Mouse (Mus musculus) cerebellum, postnatal 4 days (tissue): ENCODE measurements at regions not wholly inside any gene's neighbourhood (a gene's known extent, or its start where the extent isn't known, plus 50 kb on each side); places are given as distances from the start of the nearest gene placed in this dataset.
A peak's percentile ranks its signal among the peaks of the same experiment; 100 is the strongest.

Experiments
- DNase-seq, 2 experiments: peaks; one replicate each; pipeline ENCODE4 v3.0.0; 2022; ENCODE audit warnings: low spot score in 2 of 2, mixed read lengths in 1 of 2

GRCm38 (mm10) chr13:26080302-26080701 lies 689.7 kb downstream of the Hdgfl1 start:
- DNase-seq, result no peak

DNA sequence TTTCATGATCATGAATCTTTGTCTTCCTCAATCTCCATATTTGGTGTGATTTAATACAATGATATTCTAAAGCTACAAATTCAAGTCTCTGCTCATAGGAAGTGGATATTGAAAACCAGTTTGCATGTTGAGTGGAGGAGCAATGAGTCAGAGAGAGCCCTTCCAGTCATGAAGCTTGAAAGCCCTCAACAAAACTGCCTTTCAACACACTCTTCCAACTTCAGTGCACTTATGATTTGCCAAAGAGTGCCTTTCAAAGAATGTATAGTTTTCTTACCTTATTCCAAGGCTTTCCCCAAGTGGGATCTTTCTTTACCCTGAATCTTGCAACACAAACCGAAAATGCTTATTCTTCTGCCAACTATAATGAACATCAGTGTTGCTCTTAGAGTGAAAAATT lies 690.6 kb downstream of the Hdgfl1 start:
- DNase-seq, result no peak

GRCm38 (mm10) chr13:26061322-26061721 lies 708.6 kb downstream of the Hdgfl1 start:
- no peak for DNase-seq

DNA sequence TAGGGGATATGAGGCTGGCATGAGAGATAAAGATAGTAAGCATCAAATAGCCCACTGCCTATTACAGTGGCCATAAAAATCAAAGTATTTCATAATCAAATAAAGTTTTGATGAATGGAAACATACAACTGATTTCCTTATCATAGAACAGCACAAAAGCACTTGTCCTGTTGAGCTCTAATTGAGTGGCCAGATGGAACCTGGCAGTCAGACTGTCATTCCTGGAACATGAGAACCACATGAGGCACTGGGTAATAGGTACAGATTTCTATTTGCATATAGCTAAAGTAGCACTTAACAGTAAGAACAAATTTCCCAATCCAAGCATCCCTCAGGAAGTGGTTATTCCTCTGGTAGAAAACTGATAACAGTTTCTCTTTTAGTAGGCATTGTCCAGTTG lies 732.3 kb downstream of the Hdgfl1 start:
- DNase-seq, result no peak

DNA sequence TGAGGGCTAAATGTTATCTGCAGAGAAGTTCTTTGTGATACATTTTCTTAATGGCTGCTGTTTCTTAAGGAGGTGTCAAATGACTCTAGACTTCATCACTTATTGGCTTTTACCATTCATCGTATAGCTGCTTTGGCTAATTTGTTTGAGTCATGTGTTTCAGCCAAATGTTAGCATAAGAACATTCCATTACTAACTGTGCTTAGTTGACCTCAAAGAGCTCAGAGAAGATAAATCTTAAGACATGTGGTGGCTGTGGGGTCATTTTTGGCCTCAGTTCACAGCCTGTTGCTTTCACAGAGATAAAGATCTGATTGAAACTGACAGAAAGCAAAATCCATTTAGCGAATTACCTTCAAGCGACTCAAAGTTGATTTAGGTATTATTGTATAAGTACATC lies 743.6 kb downstream of the Hdgfl1 start:
- DNase-seq, result no peak

- no peak for DNase-seq
Observed at GRCm38 (mm10) chr13:26024696-26025095, 745.3 kb downstream of the Hdgfl1 start.

DNA sequence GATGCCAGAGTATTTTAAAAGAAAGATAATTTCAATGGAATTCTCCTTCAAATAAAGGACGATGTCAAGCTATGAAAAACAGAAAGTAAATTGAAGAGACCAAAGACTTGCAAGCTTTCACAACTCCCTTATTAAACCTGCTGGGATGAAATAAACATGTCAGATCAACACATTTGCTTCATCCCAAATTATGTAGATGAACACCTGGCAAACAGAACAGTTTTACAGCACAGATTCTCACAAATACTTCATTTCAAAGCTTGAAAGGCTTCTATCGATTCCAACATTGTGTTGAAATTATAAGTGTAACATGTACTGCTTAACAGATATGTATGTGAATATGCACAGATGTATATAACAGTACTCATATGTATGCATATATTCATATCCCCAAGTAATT lies 749.5 kb downstream of the Hdgfl1 start:
- no peak for DNase-seq

GRCm38 (mm10) chr13:26009131-26009530 lies 738.8 kb upstream of the Nrsn1 start:
- DNase-seq, result no peak

DNA sequence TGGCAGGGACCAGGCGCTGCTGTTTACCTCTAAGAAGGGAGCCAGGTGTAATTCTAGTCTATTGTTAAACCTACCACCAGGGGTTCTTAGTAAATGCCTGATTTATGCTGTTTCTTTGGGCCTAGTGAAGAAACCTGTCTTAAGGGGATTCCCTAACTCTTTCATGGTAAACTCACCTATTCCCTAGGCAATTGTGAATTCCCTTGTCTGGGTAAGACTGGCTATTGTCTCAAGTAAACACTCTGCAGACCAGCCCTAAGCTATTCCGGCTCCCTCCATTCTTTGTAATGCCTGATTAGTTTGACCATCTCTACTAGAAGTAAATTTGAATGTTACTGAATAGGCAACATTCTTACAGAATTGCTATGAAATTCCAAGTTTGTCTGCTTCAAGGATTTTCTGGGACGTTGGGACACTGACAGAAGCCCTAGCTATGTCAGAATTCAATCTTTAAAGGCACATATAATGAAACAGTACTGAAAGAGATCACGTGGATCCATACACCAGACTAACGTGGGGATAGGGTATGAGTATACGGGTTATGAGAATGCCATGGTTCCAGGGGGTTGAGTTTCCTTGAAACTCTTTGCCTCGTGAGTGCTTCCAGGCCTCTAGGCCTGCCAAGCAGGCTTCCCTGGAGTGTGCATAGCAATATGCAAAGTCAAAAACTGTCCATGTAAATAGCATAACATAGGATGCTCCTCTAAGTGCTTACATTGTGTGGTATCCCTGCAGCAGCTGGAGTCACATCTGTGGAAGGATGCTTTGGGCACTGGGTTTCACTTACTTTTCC lies 734.7 kb upstream of the Nrsn1 start:
- DNase-seq, result no peak

GRCm38 (mm10) chr13:25993526-25993925 lies 723.2 kb upstream of the Nrsn1 start:
- no peak for DNase-seq

- DNase-seq, result no peak
Observed at GRCm38 (mm10) chr13:25989067-25989756, 718.9 kb upstream of the Nrsn1 start.

DNA sequence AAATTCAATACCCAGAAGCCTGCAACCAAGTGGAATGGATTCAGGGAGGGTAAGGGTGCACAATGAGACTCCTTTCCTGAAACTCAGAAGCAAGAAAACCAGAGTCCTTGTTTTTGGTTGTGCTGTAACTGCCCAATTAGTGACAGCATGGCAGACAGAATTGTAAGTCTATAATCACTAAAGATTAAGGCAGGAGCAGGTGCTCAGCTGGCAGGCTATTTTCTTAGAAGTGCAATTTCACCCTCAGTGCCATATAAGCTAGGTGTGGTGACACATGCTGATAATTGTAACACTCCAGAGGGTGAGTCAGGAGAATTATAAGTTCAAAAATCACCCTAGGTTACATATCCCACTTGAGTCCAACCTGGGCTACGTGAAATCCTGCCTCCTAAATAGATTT lies 714.2 kb upstream of the Nrsn1 start:
- no peak for DNase-seq

- DNase-seq, result no peak
Observed at GRCm38 (mm10) chr13:25983659-25984058, 713.4 kb upstream of the Nrsn1 start.

DNA sequence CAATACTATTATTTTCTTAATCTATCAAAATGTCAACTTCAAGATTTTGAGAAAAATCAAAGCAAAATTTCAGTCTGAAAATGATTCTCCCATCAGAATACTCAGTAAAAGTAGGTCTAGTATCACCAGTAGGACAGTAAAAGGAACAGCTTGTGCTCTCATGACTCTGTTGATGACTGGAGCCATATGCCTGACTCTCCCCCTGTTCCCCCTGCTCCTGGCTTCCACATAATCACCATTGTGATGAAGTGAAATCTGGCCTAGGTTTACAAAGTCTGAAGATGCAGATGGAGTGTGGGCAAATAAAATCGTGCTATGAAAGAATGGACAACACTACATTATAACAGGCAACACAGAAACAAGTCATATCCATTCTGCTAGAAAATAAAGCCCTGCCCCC lies 708.3 kb upstream of the Nrsn1 start:
- DNase-seq, result no peak

- DNase-seq, result no peak
Observed at GRCm38 (mm10) chr13:25958592-25958991, 688.3 kb upstream of the Nrsn1 start.

- DNase-seq, result no peak
Observed at GRCm38 (mm10) chr13:25958153-25958466, 687.8 kb upstream of the Nrsn1 start.

DNA sequence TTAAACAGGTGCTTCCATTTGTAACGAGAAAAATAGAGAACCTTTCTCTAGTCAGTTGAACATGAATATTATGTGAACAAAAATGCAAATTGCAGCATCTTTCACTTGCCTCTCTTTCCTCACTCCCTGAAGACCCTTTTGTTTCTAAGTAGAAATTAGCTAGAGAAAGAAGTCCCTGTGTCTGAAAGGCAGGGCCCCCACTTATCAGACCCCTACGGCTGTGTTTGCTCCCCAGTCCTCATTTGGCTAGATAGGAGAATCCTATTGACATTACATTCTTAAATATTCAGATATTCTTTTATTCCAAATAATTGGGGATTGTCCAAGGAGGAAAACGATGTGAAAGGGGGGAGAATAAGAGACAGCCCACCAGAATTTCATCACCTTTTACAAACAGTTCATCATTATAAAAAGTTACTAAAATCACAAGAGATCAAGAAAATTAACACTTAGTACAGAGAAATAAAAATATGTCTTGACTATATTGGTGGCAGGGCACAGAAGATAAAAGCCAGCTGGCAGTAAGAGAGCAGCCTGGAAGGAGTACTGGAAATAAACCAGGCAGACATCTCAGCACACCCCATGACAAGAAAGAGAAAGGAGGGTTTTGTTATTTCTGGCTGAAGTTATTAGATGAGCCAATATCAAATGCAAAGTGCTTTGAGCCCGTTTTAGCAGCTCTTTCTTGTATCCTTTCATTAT lies 687.3 kb upstream of the Nrsn1 start:
- no peak for DNase-seq

DNA sequence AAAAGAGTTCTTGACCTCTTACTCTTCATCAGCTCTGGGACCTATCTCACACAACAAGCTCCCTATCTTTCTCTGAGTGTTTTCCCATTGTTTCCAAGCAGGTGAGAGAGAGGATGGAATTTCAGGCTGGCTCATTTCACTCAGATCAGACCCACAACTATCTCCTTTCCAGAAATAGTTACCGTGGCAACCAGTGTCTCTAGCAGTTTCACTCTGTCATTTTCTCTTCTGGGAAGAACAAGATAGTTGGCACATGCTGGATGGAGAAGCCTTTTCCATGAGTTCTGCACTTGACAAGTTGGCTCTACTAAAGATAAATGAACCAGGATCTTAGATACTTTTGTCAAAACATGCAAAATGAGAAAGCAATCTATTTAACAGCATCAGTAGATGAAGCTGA lies 667.3 kb upstream of the Nrsn1 start:
- DNase-seq, result no peak

DNA sequence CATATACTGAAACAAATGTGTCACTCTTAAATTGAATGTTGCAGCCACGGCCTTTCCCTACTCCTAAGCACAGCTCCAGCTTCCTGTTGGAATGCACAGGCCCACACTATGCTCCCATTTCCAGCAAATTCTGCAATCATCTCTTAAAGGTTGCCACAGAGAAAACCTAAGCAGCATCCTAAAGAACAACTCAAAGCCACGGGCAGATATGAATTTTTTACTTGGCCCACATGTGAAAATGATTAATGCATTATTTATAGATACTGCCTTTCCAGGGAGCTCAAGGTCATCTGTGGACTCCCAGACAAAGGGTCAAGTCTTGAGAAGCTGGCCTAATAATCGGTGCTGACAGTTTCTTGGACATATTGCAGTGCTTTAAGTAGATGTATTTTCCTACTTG lies 663.5 kb upstream of the Nrsn1 start:
- DNase-seq, result no peak

DNA sequence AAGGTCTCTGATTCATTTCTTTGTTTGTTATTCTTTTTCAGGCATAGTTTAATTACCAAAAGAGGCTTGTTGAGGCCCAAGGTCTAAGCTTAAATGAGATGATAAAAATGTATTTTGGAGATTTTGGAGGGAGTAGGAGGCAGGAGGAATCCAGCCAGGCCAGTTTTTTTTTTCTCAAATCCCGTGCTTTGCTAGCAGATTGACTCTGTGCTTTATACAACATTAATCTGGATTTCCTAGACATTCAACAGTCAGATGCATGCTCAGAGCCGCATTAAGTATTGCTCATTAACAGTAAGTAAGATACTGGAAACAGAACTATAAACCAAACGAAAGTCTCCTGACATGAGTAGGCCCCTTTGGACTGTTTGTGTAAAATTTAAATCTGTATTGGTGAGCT lies 662.9 kb upstream of the Nrsn1 start:
- DNase-seq, result no peak

- peak; percentile 37 to 74 for DNase-seq
Observed at GRCm38 (mm10) chr13:25932810-25933209, 662.5 kb upstream of the Nrsn1 start.

DNA sequence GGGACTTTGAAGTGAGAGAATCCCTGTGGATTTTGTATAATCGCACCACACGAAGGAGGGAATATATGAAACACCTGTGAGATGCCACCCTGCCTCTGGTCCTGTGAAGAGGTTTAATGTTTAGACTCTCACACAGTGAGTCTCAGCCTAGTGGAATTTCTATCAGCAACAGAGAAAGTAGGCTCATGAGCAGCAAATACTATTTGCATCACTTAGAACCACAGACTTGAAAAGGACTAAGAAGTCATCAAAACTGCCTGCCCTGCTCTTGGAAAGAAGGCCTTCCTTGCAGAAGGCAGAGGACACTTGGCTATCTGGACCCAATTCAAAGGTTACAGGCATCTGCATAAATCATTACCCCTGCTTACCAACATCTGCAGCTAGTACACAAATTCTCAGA lies 662.1 kb upstream of the Nrsn1 start:
- DNase-seq, result no peak

DNA sequence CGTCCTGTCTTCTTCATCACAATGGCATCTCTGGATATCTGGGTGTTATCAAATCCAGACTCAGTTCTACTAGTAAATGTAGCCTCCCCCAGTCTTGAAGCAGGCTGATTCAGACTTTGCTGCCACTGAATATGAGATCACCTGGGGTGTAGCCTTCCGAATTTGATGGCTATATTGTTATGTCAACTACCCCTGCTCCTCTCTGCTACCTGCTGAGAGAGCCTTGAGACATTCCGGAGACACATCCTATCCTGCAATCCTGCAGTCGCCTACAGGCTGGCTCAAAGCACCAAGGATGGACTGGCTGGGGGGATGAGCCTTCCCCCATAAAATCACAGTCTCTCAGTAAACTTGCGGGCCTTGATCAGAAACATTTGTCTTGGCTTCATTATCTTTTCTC lies 655.4 kb upstream of the Nrsn1 start:
- DNase-seq, result no peak
